Mouse (Mus musculus): ENCODE results near the gene Pdcd11. TPM values are rescaled to one million over a fixed set of nuclear protein-coding genes. Genes with fewer than 3 reads are reported as not detected.
"Not testable (repeated sequence)": the region's sequence is repeated elsewhere in the genome, so short reads cannot be mapped to it uniquely, and the experiment has no call there.

Gene Pdcd11
- total RNA-seq, 2 experiments from 2014 or later = 1.8 to 3.4 TPM

DNA sequence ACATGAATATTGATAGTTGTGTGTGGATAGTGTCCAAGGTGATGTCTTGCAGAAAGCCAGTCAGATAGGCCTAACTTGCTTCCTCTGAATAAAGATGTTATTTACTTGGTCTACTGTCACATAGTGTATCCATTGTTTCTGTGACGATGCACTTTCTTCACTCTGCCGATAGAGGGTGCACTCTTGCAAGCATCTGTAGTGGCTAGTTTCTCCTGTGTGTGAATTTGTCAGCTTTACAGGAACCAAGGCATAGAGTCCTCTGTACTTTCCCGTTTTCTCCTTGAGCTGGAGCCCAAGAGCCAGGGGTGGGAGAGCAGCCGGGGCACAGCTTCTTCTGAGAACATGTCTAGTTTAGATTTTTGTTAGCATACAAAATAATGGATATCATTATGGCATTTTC is 30.5 kb downstream of the Pdcd11 start:
- peak; percentile 78 for ATAC-seq (replicated peaks; ENCODE audit: low FRiP score, poor library complexity, severe bottlenecking)

DNA sequence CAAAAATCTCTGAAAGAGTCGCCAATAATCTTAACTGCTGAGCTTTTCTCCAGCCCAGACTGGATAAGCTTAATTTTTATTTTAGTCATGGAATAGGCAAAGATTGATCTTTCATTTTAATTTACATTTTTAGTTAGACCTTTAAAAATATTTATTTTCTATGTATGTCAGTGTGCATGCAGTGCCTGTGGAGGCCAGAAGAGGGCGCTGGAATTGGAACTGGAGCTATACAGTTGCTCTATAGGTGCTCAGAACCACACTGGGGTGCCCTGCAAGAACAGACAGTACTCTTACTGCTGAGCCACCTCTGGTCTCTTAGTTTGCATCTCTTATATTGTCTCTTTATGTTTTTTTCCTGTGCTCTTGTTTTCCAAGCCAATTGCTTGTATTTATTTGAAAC is 32.2 kb downstream of the Pdcd11 start:
- ATAC-seq (replicated peaks; ENCODE audit: low FRiP score, poor library complexity, severe bottlenecking) = no peak

DNA sequence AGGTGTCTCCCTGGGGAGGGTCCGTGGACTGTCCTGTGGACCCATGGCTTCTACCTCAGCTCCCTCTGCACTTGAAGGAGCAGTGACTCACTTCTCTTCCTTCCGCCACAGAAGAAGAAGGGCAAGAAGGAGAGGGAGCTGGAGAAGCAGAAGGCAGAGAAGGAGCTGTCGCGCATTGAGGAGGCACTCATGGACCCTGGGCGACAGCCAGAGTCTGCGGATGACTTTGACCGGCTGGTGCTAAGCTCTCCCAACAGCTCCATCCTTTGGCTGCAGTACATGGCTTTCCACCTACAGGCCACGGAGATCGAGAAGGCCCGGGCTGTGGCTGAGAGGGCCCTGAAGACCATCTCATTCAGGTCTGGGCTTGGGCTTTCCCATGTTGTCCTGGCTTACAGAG is 37.6 kb downstream of the Pdcd11 start:
- no peak for ATAC-seq (replicated peaks; ENCODE audit: low FRiP score, poor library complexity, severe bottlenecking)

DNA sequence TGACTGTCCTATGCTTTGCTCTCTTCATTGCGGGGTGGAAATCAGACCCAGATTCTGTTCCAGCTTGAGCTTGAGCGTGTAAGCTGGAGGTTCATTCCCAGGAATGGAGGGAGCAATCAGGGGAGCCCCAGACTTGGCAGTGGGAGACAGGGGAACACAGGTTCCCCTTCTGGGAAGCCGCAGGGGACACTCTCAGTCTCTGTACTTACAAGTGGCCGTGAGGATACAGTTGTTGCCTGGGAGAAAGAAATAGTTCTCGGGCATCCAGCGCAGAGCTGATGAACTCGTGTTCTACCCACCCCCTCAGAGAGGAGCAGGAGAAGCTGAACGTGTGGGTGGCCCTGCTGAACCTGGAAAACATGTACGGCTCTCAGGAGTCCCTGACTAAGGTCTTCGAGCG is 38.3 kb downstream of the Pdcd11 start:
- no peak for ATAC-seq (replicated peaks; ENCODE audit: low FRiP score, poor library complexity, severe bottlenecking)

DNA sequence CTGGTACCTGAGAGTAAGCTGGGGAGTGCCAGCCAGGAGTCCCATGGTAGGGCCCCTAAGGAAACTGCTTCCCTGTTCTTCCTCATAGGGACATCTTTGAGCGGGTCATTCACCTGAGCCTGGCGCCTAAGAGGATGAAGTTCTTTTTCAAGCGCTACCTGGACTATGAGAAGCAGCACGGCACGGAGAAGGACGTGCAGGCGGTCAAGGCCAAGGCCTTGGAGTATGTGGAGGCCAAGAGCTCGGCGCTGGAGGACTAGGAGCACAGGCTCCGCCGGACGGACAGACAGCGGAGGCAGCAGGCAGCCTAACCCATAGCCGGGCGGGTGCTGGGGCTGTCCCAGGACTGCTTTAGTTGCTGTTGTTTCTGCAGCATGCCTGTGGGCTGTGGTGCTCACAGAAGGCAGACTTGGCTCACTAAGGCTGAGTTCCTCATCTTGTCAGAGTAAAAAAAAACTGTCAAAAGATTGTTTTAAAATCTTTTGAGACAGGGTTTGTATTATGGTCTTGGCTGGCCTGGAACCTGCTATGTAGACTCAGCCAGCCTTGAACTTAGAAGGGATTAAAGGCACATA is 40.1 kb downstream of the Pdcd11 start:
- ATAC-seq (replicated peaks; ENCODE audit: low FRiP score, poor library complexity, severe bottlenecking) = no peak

DNA sequence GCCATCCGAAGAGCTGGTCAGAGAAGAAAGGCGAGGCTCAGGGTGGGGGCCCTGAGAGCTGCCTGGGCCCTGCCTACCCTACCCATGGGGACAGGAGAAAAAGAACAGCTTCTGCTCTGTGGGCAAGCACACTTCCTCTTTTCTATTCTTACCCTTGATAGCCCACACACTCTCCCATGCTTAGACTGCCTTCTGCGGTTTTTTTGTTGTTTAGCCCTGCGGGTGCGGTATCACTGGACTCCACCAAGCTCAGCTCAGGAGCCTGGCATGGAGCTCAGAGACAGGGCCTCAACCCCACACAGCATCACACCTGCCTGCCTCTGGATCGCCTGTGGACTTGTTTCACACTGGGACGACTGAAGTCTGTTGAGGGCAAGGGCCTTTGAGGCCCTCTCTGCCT is 42.6 kb downstream of the Pdcd11 start:
- ATAC-seq (replicated peaks; ENCODE audit: low FRiP score, poor library complexity, severe bottlenecking) = no peak

DNA sequence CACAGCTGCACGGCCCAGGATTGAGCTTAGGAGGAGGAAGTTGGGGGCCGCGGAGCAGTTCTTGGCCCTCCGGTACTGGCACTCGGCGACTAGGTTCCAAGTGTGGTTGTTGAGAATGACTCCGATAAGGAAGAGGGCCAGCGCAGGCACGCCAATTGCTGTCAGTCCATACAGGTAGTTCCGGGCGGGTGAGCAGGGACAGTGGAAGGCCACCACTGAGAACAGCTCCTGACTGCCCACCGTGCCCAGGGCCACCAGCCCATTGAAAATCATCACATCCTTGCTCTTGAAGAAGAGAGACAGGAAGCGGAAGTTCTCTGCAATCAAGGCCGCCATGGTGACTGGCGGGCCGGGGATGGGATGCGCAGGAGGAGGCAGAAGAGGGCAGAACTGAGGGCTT is 45.0 kb downstream of the Pdcd11 start:
- ATAC-seq (replicated peaks; ENCODE audit: low FRiP score, poor library complexity, severe bottlenecking) = no peak

DNA sequence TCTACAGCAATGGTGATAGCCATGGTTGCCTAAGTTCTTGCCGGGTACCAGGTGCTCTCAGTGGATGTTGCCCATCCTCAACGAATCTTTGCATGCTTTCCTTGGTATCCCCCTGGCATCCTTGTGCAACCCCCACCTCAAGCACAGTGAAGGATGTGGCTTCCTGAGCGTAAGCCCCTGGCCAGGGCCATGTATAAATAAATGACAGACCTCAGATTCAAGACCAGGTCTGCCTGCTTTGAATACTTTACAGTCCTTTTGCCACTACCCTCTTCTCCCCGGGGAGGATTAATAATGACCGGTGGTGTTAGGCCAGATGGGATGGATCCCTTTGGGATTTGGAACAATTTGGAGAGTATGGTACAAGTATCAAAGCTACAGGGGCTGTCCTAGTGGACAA is 45.6 kb downstream of the Pdcd11 start:
- no peak for ATAC-seq (replicated peaks; ENCODE audit: low FRiP score, poor library complexity, severe bottlenecking)

DNA sequence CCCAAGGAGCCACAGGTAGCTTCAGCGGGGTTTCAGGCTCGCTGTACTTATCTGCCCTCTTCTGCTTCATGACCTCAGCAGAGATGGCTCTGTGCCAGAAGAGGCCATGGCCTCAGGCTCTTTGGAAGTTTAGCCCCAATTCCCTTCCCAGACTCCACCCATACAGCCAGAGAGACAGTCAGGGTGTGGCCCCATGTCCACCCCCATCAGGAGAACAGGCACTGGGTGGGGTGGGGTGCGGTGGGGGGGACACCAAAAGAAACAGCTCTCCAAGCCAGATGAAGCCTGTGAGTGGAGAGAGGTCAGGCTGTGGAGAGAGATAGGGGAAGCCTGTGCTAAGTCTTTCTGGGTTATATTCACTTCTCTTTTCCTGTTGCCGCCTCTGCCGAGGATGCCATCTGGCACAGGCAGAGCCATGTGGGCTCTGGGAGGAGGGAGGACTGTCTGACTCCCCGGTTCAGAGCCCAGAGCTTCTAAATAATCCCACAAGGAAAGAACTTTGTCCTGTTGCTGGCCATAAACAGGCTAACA is 46.5 kb downstream of the Pdcd11 start:
- ATAC-seq (replicated peaks; ENCODE audit: low FRiP score, poor library complexity, severe bottlenecking) = no peak

DNA sequence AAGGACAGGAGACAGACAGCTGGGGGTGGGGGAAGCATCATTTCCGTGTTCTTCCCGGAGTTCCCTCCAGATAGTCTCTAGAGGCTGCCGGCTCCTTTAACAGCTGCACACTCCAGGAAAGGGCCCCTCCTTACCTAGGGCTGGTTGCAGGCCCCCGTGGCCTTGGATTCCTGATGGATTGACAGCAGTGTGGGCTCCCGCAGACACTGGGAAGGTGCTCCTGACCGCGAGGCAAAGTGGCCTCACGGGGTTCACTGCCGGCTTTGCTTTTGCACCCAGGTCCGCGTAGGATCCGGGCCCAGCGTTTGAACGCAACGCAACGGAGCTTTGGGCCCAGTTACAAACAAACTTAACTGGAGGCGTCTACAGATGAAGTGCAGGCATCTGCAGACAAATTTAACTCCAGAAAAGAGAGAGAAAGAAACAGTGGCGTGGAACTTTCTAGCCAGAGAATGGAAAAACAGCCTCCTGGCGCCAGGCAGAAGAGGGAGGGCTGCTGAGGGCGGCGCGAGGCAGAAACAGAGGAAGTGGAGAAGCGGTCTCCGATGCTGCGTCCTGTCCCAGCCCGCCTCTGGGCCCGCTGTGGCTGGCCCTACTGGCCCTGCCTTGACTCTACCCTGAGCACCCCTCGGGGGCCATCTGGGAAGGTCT is 47.3 kb downstream of the Pdcd11 start, which contains the start of gene Calhm2:
Gene Calhm2 (minus strand): TSS at position 524 of the 651 bp plus-strand sequence.
- ATAC-seq (replicated peaks; ENCODE audit: low FRiP score, poor library complexity, severe bottlenecking) = no peak

DNA sequence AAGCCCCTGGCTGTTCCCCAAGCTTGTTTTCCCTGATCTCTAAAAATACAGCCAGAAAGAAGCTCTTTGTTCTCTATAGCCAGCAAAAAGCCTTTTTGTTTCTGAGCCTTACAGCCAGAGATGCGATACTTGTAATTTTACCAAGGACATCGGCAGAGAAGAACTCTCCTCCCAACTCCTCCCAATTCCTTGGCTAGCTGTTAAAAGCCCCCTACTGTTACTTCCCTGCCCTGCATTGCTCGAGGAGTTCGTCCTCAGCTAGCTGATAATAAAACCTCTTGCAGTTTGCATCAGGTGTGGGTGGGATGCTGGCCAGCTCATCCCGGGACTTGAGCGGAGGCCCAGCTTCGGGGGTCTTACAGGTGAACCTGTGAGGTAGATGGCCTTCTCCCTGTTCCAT is 49.0 kb downstream of the Pdcd11 start:
- not testable (repeated sequence) for ATAC-seq (replicated peaks; ENCODE audit: low FRiP score, poor library complexity, severe bottlenecking)

DNA sequence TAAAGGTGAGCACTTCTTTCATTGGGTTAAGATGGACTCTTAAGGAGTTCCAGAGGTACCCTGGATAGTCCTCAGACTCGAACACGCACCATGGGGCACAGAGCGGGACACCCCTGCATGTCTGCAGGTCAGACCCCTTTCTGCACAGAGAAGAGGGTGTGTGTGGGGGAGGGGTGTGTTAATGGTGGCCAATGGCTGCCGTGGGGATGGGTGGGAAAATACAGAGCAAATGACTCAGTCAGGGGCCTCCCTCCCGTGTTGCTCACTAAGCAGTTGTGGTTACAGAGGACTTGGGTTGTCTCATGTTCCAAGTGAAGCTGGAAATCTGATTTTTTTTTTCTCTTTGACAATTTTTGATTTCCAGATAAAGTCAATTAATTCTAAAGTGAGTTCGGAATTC is 51.9 kb downstream of the Pdcd11 start:
- no peak for ATAC-seq (replicated peaks; ENCODE audit: low FRiP score, poor library complexity, severe bottlenecking)

DNA sequence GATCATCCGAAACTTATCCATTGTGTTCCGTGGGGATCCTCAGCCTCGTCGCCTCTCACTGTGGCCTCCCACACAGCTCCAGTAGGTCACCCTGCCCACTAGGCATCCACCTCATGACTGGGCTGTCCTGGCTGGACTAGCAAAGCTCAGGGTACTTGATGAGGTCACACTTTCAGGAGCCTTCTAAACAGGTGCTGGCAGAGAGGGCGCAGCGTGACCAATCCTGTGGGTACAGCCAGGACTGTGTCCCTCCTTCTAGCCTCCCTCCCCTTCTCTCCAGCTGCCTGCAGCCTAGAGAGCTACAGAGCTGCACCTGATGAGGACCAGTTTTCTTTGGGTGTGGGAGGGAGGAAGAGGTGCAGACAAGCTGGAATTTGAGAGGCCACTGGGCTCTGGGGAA is 53.6 kb downstream of the Pdcd11 start, which contains the start of gene Calhm1:
Gene Calhm1 (minus strand): TSS at position 101 of the 400 bp plus-strand sequence.
- ATAC-seq (replicated peaks; ENCODE audit: low FRiP score, poor library complexity, severe bottlenecking) = no peak

DNA sequence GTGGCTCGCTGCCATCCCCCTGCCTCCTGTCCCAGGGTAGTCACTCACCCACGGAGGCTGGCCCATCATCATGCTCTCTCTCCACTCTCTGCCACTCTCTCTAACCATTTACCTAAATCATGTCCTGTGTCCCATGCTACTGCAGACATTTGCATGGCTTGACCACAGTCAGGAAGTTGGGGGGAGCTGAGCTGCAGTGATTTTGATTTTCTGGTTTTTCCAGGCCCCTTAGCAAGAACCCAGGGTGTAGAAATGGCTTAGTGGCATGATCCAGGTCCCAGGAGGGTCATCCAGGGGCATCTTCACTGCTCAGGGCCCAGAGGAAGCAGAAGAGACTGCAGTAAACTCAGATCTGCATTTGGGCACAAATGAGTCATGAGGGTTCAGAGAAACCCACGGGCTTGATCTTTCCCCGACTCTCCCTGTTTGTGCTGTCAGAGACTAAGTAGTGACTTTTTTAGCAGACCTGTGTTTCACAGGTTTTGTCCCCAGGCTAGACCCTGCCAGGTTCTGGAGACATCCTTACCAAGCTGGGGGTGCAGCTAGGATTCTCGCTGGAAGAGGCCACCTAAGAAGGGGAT is 57.8 kb downstream of the Pdcd11 start:
- ATAC-seq (replicated peaks; ENCODE audit: low FRiP score, poor library complexity, severe bottlenecking) = no peak

DNA sequence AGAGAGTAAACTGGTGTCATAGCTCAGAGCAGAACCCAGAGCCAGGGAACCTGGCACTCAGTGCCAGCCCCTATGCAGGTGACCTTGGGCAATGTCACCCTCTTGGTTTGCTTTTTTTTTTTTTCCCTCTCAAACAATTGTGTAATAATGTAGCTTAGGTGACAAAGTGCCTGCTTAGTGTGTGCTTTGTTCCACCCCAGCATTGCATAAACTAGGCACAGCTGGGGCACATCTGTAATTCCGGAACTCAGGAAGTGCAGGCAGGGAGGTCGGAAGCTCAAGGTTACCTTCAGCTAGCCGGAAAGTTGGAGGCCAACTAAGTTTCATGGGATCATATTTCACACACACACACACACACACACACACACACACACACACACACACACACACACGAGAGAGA is 59.3 kb downstream of the Pdcd11 start:
- no peak for ATAC-seq (replicated peaks; ENCODE audit: low FRiP score, poor library complexity, severe bottlenecking)

DNA sequence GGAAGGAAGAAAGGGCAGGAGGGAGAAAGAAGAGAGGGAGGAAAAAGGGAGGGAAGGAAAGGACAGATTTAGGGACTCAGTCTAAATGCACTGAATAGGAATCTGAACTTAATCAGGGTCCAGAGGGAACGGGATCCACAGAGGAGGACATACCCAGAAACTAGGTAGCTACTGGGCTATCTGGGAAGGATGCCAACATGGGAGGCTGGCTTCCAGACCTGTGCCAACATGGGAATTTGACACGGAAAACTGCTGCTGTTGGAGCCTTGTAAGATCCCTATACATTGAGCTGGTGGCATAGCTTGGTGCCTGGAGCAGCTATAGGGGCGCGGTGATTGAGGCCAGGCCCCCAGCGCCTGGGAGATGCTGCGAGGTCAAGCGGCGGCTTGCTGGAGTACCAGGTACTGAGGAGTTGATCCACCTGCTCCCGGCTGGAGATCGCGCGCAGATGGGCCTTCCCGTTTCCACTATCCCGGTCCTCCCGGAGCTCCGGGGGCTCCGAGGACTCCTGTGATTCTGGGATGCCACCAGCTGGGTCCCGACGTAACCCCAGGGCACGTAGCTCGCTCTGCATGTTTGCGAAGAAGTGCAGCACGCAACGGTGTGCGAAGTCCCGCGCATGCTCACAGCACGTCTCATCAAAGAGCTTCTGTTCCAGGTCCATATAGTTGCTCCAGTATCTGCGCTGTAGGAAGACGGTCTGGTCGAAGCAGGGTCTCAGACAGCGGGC is 60.9 kb downstream of the Pdcd11 start:
- no peak for ATAC-seq (replicated peaks; ENCODE audit: low FRiP score, poor library complexity, severe bottlenecking)

DNA sequence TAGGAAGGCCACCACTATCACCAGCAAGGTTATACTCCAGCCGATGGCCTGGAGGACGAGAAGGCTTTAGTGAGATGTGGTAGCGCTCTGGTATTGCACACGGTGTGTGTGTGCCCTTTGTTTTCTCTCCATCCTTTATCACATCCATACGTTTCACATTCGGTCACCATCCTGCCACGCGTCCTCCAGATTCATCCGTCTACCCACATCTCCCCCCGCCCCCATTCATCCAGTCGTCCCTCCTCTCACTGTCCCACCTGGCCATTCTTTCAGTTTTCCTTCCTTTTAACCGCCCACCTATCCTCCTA is 61.4 kb downstream of the Pdcd11 start:
- no peak for ATAC-seq (replicated peaks; ENCODE audit: low FRiP score, poor library complexity, severe bottlenecking)

DNA sequence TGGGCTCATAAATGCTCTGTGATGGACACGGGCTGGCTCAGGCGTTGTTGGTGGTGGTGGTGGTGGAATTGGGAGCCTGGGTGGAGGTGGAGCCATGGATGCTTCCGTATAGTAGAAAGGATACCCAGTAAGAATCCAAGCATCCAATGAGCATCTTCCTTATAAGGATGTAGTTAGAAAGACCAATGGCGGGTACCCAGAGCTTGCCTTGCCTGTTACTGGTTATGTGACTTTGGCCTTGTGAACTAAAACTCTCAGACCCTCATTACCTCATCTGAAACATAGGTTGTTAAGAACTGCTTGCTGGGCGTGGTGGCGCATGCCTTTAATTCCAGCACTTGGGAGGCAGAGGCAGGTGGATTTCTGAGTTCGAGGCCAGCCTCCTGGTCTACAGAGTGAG is 63.2 kb downstream of the Pdcd11 start:
- no peak for ATAC-seq (replicated peaks; ENCODE audit: low FRiP score, poor library complexity, severe bottlenecking)

DNA sequence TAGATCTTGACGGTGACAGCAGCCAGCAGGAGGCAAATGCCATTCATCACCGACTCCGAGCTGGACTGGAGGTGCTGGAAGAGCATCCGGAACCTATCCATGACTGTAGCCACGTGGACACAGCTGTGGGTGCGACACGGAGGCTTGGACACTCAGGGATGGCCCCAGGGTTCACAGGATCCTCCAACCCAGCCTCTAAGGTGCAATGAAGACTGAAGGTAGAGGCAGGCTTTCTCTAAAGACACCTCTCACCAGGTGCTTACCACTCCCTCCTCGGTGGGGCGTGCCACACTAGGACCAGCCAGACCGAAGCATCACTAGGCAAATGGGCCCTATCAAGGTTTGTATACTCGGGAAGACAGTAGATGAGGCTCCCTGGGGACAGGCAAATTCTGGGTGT is 67.1 kb downstream of the Pdcd11 start, which contains the start of gene Calhm3:
Gene Calhm3 (minus strand): TSS at position 101 of the 400 bp plus-strand sequence.
- ATAC-seq (replicated peaks; ENCODE audit: low FRiP score, poor library complexity, severe bottlenecking) = no peak

DNA sequence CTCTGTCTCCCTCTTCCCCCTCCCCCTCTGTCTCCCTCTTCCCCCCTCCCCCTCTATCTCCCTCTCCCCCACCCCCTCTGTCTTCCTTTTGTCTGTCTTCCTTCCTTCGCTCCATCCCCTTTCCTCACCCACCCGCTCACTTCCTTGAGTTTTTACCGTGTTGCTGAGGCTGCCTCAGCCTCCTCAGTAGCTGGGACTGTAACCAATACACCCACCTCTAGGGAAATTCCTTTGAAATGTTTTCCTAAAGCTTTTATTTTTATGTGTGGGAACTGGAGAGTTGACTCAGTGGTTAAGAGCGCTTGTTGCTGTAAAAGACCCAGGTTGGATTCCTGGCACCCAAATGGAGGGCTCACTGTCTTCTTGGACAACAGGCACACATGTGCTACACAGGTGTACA is 71.1 kb downstream of the Pdcd11 start:
- ATAC-seq (replicated peaks; ENCODE audit: low FRiP score, poor library complexity, severe bottlenecking) = no peak

Measured in erythroid progenitor cell, adult 5-6 weeks (primary cell).